Mouse (Mus musculus): ENCODE results near the gene Fmo2. TPM values are rescaled to one million over a fixed set of nuclear protein-coding genes. Genes with fewer than 3 reads are reported as not detected.

Fmo2 gene
- polyA plus RNA-seq (2016; fragmentation: Nextera tagmentation; extraction: Ambion mirVana) = 0.67 TPM in 1 of 2 replicates, not detected in the other

DNA sequence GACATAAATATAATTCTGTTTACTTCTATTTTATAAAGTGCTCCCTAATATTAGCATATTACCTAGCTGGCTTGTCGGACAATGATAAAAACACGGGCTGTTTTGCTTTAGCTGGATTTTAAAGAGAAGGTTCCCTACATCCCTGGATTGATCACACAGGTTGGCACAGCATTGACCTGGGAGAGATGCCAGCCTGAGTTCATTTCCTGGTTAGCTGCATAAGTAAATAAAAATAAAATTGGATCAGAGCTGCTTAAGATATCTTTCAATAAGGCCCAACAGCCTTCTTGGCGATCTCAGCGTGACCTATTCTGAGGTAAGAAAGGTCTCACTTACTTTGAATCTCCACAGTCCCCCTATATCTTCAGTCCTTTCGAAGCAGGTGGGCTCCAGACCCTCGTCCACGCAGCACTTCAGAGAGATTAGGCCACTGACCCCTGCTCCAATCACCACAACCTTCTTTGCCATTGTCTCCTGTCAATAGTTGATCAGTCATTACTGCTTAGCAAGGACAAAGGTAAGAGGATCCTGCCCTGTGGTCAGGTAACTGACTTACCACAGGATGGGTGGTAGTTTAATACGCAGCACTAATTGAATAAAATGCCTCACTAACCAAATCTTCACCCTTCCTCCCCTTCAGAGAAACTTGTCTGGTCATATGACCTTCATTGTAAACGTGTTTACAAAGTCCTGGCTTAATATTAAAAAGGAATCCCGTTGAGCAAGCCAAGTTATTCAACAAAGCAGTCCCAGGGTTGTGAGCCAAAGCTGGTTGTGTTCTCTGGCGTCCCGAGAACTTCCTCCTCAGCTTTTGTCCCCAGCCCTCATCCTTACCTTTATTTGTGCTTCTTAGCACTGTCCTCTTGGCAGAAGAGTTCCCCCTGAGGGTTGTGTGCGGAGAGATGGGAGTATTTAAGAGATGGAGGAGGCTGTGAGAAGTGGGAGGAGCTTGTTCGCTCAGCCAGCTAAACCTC, at the start of gene Fmo2:
Gene Fmo2 (minus strand): TSS at position 889 of the 974 bp plus-strand sequence.
- H3K4me2 ChIP-seq = no peak within 1 kb of the TSS
- no peaks in the 10 kb centered on the region for H3K27me3 ChIP-seq
- no peak within 1 kb of the TSS for H3K27ac ChIP-seq
- no peaks in the 10 kb centered on the region for H3K36me3 ChIP-seq (replicated peaks)
- WGBS = 60% methylated on average over 14 of the region's 14 CpGs
- H3K4me3 ChIP-seq (replicated peaks) = no peak within 1 kb of the TSS
- H3K9me3 ChIP-seq = no peaks in the 10 kb centered on the region
- no peaks in the 10 kb centered on the region for H3K4me1 ChIP-seq
- no peak for ATAC-seq (ENCODE audit: low FRiP score)
- no peak within 1 kb of the TSS for H3K9ac ChIP-seq

DNA sequence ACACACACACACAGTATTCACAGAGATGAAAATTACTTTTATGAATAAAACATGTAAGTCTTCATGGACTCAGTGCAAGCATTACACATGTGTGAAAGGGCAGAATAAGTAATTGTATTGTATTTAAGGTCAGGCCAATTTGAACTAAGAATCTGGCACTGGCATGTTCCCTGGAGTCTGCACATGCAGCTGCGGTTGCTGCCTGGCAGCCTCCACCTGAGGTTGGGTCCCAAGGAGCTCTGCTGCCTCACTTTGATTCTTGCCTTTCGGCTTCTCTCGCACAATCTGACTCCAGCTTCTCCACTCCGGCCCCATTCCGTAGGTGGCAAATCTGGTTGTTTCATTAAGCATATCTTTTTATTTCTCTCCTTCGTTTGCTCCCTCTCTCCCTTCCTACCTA, 49.4 kb upstream of the Fmo2 start:
- Histone ChIP-seq H3K27ac (no peak overlapping the region), H3K4me1 (peaks cover 3% of the 10 kb centered on the region; the same call in 1 of the 2 replicates), H3K4me3 (replicated peaks) (no peak overlapping the region), H3K9ac (no peak overlapping the region), H3K36me3 (replicated peaks) (no peaks in the 10 kb centered on the region), H3K27me3 (no peaks in the 10 kb centered on the region), H3K4me2 (no peak overlapping the region), H3K9me3 (no peaks in the 10 kb centered on the region)
- 82% methylated on average over 6 of the region's 6 CpGs for WGBS
- peak; percentile 23; the same call in 1 of the 2 replicates for ATAC-seq (ENCODE audit: low FRiP score)

DNA sequence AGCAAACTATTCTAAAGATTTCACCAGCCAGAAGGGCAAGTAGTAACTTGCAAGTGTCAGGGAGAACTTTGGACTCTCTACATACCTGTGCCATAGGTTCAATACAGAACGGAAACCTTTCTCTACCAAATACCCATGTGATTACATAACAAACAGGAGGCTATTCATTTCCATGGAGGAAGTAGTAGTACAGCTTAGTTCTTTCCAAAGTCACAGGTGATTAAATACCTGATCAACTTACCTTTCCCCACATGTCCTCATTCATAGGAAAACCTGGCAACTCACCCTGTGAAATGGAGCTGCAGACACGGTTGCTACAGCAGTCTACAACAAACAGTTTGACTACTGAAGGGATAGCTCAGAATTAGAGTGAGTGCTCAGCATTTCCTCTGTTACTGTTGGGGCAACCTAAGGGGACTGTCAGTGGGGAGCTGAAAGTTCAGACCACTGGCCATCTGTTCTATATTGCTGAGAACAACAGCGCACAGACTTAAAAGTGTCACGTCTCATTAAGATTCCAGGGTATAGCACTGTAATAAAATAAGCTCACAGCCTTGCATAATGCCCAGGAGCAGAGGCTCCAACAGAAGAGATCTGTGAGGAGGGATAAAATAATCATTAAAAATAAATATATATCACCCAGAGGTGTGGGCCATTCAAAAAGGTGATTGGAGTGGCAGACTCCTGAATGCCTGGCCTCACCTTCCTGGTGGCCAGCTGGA, 48.5 kb upstream of the Fmo2 start:
- H3K36me3 ChIP-seq (replicated peaks) = no peaks in the 10 kb centered on the region
- no peaks in the 10 kb centered on the region for H3K27me3 ChIP-seq
- no peak overlapping the region for H3K27ac ChIP-seq
- no peak overlapping the region for H3K4me2 ChIP-seq
- no peak overlapping the region for H3K4me3 ChIP-seq (replicated peaks)
- 0 out of 2 replicates have a peak, but pooled peaks have one; percentile 33 for ATAC-seq (ENCODE audit: low FRiP score)
- H3K9ac ChIP-seq = no peak overlapping the region
- WGBS = 78% methylated on average over 4 of the region's 4 CpGs
- no peaks in the 10 kb centered on the region for H3K9me3 ChIP-seq
- H3K4me1 ChIP-seq = peaks cover 3% of the 10 kb centered on the region; the same call in 1 of the 2 replicates

DNA sequence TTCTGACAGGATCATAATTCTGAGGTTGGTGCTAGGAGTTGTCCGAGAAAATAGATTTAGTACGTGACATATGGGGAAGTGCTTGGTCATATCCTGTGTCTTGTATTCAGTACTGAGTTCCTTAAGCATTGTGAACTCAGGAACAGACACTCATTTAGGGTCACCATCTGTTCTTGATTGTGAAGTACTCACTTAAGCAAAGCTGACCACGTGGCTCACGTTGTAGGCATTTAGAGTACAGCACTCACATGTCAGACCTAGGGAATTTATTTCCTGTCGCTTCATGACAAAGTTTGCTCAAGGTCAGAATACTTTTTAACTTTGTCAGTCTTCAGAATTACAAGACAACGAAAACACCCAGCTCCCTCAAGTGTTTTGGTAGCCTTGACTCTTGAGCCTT, 45.2 kb upstream of the Fmo2 start:
- no peak overlapping the region for H3K4me3 ChIP-seq (replicated peaks)
- no peak overlapping the region for H3K9ac ChIP-seq
- 79% methylated on average over 6 of the region's 6 CpGs for WGBS
- peaks cover 3% of the 10 kb centered on the region; the same call in 1 of the 2 replicates for H3K4me1 ChIP-seq
- ATAC-seq (ENCODE audit: low FRiP score) = no peak
- no peak overlapping the region for H3K4me2 ChIP-seq
- no peaks in the 10 kb centered on the region for H3K36me3 ChIP-seq (replicated peaks)
- no peak overlapping the region for H3K27ac ChIP-seq
- no peaks in the 10 kb centered on the region for H3K9me3 ChIP-seq
- no peaks in the 10 kb centered on the region for H3K27me3 ChIP-seq

DNA sequence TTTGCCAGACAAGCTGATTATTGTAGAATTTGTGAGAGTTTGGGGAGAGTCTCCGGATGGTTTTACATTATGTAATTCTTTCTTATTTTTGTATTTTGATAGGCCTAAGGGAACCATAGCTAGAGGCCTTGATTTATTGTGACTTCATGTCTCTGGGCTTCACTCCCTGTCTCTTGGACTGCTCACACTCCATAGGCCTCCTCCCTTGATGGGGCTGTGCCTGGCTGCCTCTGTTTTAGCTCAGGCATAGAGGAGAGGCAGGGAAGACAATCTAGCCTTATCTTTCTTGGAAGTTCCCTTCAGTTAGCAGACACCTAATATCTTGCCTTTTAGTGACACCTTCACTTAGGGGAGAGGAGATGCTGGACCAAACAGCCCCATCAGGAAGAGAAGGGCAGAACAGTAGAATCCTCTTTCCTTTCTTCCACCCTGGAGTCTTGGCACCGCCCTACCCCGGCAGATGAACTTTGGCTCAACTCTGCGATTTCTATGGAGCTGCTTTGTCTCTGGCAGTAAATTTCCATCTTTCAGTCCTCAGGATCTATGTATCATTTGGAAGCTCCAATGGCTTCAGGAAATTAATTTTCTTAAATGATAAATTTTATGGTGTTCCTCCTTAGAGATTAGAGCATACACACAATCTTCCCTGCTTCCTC, 40.3 kb upstream of the Fmo2 start:
- ATAC-seq (ENCODE audit: low FRiP score) = no peak
- no peak overlapping the region for H3K4me2 ChIP-seq
- H3K27me3 ChIP-seq = no peaks in the 10 kb centered on the region
- 90% methylated on average over 4 of the region's 4 CpGs for WGBS
- H3K4me3 ChIP-seq (replicated peaks) = no peak overlapping the region
- no peaks in the 10 kb centered on the region for H3K4me1 ChIP-seq
- no peak overlapping the region for H3K9ac ChIP-seq
- no peaks in the 10 kb centered on the region for H3K9me3 ChIP-seq
- no peaks in the 10 kb centered on the region for H3K36me3 ChIP-seq (replicated peaks)
- no peak overlapping the region for H3K27ac ChIP-seq

DNA sequence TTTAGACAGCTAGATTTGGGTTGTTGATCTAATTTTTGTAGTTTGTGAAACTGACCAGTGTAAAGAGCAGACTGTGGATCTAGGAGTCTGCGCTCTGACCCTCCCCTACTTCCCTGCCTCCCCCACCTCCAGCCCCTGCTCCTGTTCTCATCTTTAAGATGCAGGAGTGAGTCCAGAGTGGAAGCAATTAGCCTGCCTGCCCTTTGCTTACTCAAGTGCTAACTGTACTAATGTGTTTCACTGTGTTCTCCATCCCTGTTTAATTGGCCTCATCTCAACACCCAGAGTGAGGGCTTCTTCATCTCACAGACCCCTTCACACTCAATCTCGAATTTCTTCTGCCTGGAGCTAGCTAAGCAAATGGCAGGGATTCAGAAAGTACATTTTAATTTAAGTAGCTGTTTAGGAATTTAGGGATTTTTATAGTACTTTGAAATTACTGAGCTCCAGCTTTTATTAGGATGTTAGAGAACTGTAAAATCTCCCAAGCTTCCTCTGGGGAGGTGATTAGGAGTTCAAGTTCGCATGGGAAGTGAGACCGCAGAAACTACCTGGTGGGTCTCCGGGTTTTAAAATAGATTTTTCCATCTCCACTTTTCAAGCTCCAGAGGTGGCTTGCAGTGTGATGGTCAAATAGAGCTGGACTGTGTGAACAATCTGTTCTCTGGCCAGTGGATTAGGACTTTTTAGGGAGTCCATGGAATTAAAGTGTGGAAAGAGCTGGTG, 39.6 kb upstream of the Fmo2 start:
- H3K4me3 ChIP-seq (replicated peaks) = no peak overlapping the region
- H3K27ac ChIP-seq = no peak overlapping the region
- ATAC-seq (ENCODE audit: low FRiP score) = no peak; the same call in 1 of the 2 replicates
- no peaks in the 10 kb centered on the region for H3K27me3 ChIP-seq
- no peak overlapping the region for H3K4me2 ChIP-seq
- H3K9me3 ChIP-seq = no peaks in the 10 kb centered on the region
- H3K4me1 ChIP-seq = no peaks in the 10 kb centered on the region
- no peak overlapping the region for H3K9ac ChIP-seq
- 85% methylated on average over 5 of the region's 5 CpGs for WGBS
- no peaks in the 10 kb centered on the region for H3K36me3 ChIP-seq (replicated peaks)

DNA sequence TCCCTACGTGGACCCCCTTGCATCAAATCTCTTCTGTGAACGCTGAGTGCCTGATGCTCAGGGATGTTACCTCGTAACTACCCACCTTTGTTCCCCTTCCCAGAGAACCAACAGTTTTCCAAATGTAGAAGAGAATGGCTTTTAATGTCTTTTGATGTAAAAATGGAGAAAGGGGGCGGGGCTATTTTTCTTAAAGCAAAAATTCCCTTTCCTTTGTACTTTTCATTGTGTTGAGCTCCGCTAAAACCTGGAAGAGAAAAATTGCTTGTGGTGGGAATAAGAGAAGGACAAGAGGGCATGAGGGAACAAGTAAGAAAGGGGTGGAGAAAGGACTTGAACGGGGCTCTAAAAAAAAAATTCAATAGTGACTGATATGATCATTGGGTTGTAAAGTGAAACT, 38.9 kb upstream of the Fmo2 start, which contains the start of gene Fmo6:
Gene Fmo6 (minus strand): TSS at position 101 of the 400 bp plus-strand sequence.
- H3K27me3 ChIP-seq = no peaks in the 10 kb centered on the region
- no peak within 1 kb of the TSS for H3K4me2 ChIP-seq
- 84% methylated on average over 6 of the region's 6 CpGs for WGBS
- no peaks in the 10 kb centered on the region for H3K4me1 ChIP-seq
- H3K9ac ChIP-seq = no peak within 1 kb of the TSS
- no peak within 1 kb of the TSS for H3K27ac ChIP-seq
- H3K4me3 ChIP-seq (replicated peaks) = no peak within 1 kb of the TSS
- no peaks in the 10 kb centered on the region for H3K36me3 ChIP-seq (replicated peaks)
- no peaks in the 10 kb centered on the region for H3K9me3 ChIP-seq
- ATAC-seq (ENCODE audit: low FRiP score) = no peak

DNA sequence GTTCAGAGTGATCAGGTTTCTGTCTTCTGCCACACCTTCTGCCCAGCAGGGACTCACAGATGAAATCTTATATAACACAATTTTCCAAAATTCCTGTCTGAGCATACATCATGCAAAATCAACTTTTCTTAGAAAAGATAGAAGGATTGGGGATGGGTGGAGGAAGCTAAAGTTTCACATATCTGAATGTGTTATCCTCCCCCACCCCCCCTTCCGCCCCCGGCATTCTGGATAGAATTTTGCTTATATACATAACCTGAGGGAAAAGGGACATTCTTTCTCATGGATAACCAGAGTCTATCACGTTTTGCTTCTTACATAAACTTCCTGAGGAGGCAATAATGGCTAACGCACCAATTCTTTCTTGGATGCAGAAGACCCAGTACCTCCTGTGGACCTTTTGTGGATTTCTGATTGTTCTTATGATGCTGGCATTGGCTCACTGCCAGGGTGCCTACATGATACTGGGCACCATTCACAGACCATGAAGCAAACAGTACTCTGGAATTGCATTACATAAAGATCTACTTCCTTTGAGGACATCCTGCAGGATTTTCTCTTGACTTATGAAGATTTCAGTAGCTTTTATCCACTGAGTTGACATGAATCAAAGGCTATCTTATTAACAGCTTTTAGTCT, 36.0 kb upstream of the Fmo2 start:
- Histone ChIP-seq H3K36me3 (replicated peaks) (no peaks in the 10 kb centered on the region), H3K4me2 (no peak overlapping the region), H3K9me3 (no peaks in the 10 kb centered on the region), H3K27ac (no peak overlapping the region), H3K9ac (no peak overlapping the region), H3K4me1 (no peaks in the 10 kb centered on the region), H3K4me3 (replicated peaks) (no peak overlapping the region), H3K27me3 (no peaks in the 10 kb centered on the region)
- no peak for ATAC-seq (ENCODE audit: low FRiP score)
- 70% methylated on average over 4 of the region's 4 CpGs for WGBS

DNA sequence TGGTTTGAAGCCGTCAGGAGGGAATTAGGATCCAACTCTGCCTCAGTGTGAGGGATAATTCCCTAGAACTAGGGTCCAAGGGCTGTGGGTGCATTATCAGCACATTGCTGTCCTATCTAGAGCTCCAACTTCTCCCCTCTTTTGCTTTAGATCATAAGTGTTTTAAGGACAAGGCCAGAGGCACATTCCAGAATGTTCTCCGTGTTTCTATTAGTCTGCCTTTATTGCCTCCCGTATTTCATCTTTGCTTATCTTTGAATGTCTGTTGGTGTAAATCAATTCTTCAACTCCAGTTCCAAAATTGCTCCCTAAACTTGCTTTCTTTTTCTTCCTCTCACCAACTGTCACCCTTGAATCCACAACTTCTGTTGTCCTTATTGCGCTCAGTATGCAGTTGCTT, 33.9 kb upstream of the Fmo2 start:
- Histone ChIP-seq H3K9me3 (no peaks in the 10 kb centered on the region), H3K27me3 (no peaks in the 10 kb centered on the region), H3K4me1 (no peaks in the 10 kb centered on the region), H3K27ac (no peak overlapping the region), H3K9ac (no peak overlapping the region), H3K36me3 (replicated peaks) (no peaks in the 10 kb centered on the region), H3K4me3 (replicated peaks) (no peak overlapping the region), H3K4me2 (no peak overlapping the region)
- no peak for ATAC-seq (ENCODE audit: low FRiP score)
- 92% methylated on average over 4 of the region's 4 CpGs for WGBS

DNA sequence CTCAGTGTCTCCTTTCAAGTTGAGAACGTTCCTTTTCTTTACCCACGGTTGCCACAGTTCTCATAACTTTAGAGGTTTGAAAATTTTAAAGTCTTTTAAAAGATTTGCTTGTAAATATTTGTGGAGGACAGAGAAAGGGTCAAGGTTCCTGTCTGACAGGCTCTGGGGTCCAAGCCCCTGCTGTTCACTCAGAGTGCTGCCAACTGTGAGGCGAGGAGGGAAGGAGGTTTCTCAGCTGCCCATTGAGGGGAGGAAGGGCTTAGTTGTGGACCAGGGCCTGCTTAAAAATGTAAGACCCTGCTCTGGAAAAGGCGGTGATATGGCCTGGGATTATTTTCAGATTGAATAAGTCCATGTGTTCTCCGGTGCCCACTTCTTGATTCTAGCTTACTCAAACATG, 33.4 kb upstream of the Fmo2 start:
- Histone ChIP-seq H3K27ac (no peak overlapping the region), H3K27me3 (no peaks in the 10 kb centered on the region), H3K9me3 (no peaks in the 10 kb centered on the region), H3K36me3 (replicated peaks) (no peaks in the 10 kb centered on the region), H3K4me3 (replicated peaks) (no peak overlapping the region), H3K4me2 (no peak overlapping the region), H3K9ac (no peak overlapping the region), H3K4me1 (no peaks in the 10 kb centered on the region)
- no peak for ATAC-seq (ENCODE audit: low FRiP score)
- 81% methylated on average over 5 of the region's 5 CpGs for WGBS

DNA sequence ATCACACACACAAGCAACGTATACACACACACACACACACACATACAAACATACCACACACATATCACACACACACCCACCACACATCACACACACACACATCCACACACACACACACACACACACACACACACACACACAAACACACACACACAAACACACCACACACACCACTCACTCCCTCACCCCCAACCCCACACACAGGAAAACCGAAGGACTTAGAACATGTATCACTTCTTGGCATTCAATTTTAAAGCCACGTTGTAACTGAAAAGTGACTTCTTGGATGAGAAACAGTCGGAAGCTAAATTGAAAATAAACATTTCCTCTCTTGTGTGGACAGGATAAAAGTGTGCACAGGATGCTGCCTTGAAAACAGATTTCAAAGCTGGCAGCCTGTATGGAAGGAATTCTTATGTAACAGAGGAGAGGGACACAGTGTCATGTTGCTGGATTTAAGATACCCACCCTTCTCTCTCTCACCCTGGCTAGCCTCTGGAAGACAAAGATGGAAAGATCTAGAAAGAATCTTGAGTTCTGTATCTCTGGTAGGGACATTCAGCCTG, 32.9 kb upstream of the Fmo2 start:
- Histone ChIP-seq H3K4me1 (no peaks in the 10 kb centered on the region), H3K27me3 (no peaks in the 10 kb centered on the region), H3K4me3 (replicated peaks) (no peak overlapping the region), H3K9ac (no peak overlapping the region), H3K4me2 (no peak overlapping the region), H3K9me3 (no peaks in the 10 kb centered on the region), H3K27ac (no peak overlapping the region), H3K36me3 (replicated peaks) (no peaks in the 10 kb centered on the region)
- ATAC-seq (ENCODE audit: low FRiP score) = no peak
- WGBS = 87% methylated on average over 4 of the region's 4 CpGs

Data from forebrain, embryonic 12.5 days (tissue).